Mouse (Mus musculus): ENCODE data around the gene Ccl22. TPM values are rescaled to one million over a fixed set of nuclear protein-coding genes. Genes with fewer than 3 reads are reported as not detected.

The Ccl22 gene
- total RNA-seq, 2 experiments from 2014 or later = 1.3 TPM; not detected in 1

GRCm38 (mm10) chr8:94778895-94779533 is 33.6 kb downstream of the Ccl22 start:
- DNase-seq = no peak

- DNase-seq = no peak
Observed at GRCm38 (mm10) chr8:94779534-94780294, 34.3 kb downstream of the Ccl22 start.

DNA sequence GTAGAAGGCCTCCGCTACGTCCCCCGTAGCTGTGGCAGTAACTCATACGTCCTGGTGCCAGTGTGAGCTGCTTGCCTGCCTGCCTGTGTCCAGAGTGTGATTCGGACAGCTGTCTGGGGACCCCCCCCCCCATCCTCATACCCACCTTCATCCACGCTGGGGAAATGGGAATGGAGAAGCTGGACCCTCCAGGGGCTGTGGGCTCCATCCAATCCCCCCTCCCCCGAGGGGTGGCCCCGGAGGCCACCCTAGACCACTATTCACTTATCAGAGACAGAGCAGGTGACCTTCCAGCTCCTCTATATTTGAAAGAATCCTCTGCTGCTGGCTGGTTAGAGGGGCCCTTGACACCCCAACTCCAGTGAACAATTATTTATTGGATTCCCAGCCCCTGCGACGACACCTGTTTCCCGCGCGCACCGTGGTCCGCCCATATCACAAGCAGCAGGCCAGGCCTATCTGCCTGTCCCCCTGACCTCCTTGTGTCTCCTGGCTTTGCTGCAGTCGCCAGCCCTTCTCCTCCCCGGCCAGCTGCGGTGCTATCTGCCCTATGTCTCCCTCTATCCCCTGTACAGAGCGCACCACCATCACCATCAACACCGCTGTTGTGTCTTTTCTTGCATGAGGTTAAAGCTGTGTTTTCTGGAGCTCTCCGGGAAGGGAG is 35.2 kb downstream of the Ccl22 start:
- DNase-seq = no peak

DNA sequence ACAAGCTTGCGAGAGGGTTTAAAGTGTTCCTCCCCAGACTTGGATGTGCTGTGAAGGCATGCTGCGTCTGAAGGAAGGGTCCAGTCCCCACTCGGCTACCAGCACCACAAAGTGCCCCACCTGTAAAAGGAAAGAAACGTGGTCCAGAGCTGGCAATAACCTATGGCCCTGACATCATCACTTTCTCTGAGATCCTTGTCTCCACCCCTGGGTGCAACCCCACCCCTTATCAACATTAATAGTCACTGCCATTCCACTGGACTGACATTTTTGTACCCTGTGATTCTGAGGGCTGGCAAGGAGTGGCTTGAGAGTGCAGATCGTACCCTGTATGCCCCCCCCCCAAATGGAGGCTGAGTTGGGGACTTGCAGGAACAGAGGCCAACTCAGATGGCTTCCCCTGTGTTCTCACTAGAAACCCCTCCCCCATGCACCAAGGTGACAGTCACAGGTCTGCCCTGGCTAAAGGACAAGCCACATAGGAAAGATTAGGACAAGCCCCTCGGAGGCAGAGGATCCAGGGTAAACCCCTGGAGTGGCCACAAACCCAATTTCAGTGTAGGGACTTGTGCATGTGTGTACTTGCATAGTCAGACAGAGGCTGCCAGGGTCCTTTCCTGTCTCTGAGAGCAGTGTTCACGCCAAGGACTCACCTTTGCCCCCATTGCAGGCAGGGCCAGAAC is 35.9 kb downstream of the Ccl22 start:
- DNase-seq = no peak

DNA sequence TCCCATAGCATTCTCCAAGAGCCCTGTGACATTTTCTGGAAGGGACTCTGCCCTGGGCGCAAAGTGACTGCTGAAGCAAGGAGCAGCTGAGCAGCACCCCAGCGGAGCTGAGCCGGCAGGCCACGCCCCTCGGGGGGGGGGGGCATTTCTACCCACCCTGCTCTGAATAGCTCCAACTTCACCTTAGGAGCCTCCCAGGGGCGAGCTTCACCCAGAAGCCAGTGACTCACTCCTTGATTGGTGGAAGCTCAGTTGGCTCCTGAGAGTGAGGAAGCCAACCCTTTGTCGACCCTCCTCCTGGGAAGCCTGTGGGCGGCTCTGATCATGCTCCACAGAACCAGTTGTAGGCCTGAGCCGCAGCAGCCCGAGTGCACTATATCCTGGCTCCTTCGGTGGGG is 36.4 kb downstream of the Ccl22 start:
- peak; percentile 34 to 56 for DNase-seq

DNA sequence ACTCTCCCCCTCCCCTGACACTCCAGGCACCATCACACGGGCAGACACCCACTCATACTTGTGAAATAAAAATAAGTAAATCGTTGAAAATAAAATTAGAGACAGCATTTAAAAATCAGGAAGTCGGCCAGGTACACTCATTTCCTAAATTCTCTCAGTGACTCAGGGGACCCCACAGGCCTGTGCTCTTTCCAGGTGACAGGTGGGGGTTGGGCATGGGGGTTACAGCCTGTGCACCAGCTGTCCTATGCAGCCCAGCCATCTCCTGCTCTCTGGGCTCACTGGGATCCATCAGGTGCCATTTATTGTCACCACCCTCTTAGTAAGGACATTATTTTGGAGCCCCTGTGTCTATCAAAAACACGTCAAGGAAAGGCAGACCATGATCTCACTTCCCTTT is 38.5 kb downstream of the Ccl22 start:
- no peak for DNase-seq

DNA sequence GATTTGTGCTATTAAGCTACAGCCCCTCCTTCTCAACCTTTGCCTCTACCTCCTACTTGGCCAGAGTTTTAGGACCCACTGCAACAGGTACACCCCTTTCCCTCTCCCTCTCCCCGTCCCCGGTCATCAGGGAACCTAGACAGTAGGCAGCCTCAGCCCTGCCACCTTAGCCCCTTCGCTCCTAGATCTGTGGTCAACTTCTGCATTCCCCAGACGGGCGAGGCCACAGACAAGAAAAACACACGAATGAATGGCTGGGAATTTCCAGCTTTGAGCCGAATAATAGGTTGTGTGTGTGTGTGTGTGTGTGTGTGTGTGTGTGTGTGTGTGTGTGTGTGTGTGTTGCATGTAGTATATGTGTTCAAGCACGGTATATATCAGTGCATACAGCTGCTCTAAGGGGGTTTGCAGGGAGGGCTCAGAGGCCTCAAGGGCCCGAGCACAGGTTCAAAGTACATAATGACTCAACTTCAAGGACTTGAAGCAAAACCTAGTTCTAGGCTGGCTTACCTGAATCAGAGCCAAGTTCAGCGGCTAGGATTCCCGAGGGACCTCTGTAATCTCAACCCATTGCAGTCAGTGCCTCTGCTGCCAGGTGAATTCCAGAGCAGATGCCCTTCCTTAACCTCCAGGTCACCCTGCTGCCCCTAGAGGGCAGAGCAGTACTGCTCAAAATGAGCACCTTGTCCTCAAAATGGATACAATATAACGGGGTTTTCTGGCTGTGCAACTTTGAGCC is 40.0 kb downstream of the Ccl22 start:
- peak; percentile 67 to 80 for DNase-seq

DNA sequence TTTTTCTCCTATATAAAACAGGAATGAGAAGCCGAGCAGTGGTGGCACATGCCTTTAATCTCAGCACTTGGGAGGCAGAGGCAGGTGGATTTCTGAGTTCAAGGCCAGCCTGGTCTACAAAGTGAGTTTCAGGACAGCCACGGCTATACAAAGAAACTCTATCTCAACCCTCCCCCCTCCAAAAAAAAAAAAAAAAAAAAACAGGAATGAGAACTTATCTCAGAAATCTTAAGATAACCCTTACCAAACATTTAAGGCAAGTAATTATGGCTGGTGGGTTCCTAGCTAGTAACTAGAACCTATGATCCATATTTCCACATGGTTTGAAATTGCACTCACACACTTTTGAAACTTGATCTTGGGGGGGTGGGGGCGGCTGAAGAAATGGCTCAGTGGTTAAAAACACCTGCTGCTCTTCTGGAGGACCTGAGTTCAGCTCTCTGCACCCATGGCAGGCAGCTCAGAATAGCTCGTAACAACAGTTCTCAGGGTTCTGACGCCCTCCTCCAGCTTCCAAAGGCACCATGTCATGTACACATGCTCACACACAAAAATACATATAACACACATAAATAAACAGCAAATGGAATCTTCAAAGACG is 40.7 kb downstream of the Ccl22 start:
- DNase-seq = no peak

- peak; percentile 58 to 69 for DNase-seq
Observed at GRCm38 (mm10) chr8:94787524-94788501, 42.4 kb downstream of the Ccl22 start.

DNA sequence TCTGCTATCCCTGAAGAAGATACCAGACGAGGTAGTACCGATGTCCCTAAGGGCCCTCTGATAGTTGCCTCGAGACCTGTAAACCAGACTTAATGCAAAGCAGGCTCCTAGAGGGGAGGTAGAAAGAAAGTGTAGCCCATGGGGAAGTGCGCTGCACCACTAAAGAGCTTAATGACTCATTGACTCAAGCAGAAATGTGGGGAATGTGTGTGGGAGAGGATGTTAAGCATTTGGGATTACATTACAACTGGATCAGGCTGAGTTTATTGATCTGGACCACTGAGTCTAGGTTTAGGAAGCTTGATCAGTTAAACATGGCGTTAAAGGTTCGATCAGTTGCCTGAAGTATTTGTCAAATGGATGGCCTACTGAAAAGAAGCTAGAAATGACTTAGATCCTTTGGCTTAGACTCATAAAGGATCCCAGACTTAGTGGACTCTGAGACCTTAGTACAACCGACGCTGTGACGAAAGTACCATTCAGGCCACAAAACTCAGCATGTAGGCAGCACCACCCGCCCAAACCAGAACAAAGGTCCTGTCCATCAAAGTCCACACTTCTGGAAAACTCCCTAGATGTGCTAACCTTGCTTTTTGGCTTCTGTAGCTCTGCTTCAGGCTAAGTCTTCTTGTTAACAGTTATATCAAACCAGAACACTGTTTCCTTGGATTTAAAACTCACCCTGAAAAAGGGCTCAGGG is 44.0 kb downstream of the Ccl22 start:
- no peak for DNase-seq

GRCm38 (mm10) chr8:94794368-94794767 is 49.0 kb downstream of the Ccl22 start:
- no peak for DNase-seq

DNA sequence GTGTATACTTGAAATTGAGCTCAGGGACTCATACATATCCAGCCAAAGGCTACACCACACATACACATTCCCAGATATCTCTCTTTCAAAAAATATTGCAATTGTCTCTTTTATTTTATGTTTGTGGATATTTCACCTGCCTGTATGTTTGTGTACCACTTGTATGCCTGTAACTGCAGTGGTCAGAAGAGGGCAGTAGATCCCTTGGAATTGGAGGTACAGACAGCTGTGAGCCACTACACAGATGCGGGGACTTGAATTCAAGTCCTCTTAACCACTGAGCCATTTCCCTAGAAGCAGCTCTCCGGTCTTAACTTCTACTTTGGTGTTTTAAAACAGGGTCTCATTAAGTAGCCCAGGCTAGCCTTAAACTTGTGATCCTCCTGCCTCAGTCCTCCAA is 49.4 kb downstream of the Ccl22 start:
- DNase-seq = no peak

GRCm38 (mm10) chr8:94800278-94800968 is 55.0 kb downstream of the Ccl22 start:
- peak in 1 of 2 experiments; percentile 58 for DNase-seq

Other genes starting within 250 kb of the Ccl22 start
- 1 to 10 TPM; 3.8 to 3.9 TPM for gene Cpne2, start 212.6 kb upstream of the Ccl22 start, total RNA-seq (2021)
- 10 to 100 TPM; 10.9 to 11.7 TPM for gene Rspry1, start 143.7 kb upstream of the Ccl22 start, total RNA-seq (2021)
- 10 to 100 TPM; 19.7 to 22.0 TPM for gene Fam192a, start 143.6 kb upstream of the Ccl22 start, total RNA-seq (2021)
- gene Arl2bp, start 79.0 kb upstream of the Ccl22 start, total RNA-seq (2021) = 10 to 100 TPM; 91.1 to 97.5 TPM
- gene Pllp, start 49.3 kb upstream of the Ccl22 start, total RNA-seq (2021) = under 1 TPM; 0.69 to 0.87 TPM
- gene Cx3cl1, start 26.4 kb downstream of the Ccl22 start, total RNA-seq (2021) = 1 to 10 TPM; 5.7 to 6.1 TPM
- gene Ccl17, start 64.9 kb downstream of the Ccl22 start, total RNA-seq (2021) = 1 to 10 TPM in 1 of 2 experiments, not detected in 1; 1.5 TPM
- 100 to 1,000 TPM; 627 to 660 TPM for gene Coq9, start 92.7 kb downstream of the Ccl22 start, total RNA-seq (2021)
- gene Ciapin1, start 92.8 kb downstream of the Ccl22 start, total RNA-seq (2021) = 10 to 100 TPM; 66.6 to 74.8 TPM
- 10 to 100 TPM; 62.3 to 65.6 TPM for gene Polr2c, start 111.9 kb downstream of the Ccl22 start, total RNA-seq (2021)
- 10 to 100 TPM; 11.9 to 16.6 TPM for gene Dok4, start 130.7 kb downstream of the Ccl22 start, total RNA-seq (2021)
- gene Ccdc102a, start 172.5 kb downstream of the Ccl22 start, total RNA-seq (2021) = 1 to 10 TPM; 3.8 to 4.1 TPM
- under 1 TPM in 1 of 2 experiments, not detected in 1; 0.41 TPM for gene Adgrg5, start 178.1 kb downstream of the Ccl22 start, total RNA-seq (2021)
- gene Adgrg1, start 229.2 kb downstream of the Ccl22 start, total RNA-seq (2021) = 10 to 100 TPM; 60.8 to 62.2 TPM

Data from heart, adult 18-20 months (tissue).